Mouse (Mus musculus): ENCODE measurements around the gene Pacs2.
A peak's percentile ranks its signal among the peaks of the same experiment; 100 is the strongest.

The Pacs2 gene

DNA sequence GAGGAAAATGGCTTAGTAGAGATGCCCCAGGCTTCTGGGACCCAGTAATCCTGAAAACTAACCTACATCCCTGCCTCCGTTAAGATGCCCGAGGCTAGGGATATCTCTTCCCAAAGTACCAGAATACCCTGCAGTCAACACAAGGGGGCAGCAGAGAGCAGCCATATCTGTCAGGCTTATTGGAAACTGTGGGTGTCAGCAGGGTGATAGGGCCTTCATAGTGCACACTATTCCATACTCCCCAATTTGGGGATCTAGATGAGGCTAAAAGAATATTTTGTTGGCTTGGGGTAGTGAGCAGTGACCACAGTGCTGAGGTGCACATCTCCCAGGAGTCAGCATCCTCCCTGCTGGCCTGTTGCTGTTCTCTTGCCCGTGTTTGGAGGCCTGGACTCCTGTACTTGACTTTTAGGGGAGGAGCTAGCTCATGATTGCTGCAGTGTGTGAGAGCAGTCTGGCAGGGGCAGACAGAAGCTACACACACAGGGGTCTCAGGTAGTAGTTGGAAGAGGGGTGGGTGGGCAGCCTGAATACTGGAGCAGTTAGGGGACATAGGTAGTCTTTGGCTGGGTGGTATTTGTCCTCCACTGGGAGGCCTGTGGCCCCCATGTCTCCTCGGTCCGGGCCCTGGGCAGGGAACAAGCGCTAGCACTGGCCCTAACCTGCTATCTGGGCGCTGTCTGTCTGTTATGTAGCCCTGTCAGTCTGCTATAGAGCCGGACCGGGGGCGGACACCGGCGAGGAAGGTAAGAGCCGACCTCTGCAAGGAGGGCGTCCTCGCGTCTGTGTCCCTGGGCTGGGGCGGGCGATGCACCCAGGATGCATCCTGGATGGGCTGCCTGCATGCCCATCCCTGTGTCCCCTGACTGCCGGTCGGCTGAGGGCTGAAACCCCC, 105.5 kb downstream of the Pacs2 start:
- peak; percentile 70 for DNase-seq (ENCODE audit: low read depth, low spot score)

All from skeletal muscle tissue, adult 2 months (tissue).